Comparison of ENCODE assay signal across 7 mouse cellular contexts in the genomic region with DNA sequence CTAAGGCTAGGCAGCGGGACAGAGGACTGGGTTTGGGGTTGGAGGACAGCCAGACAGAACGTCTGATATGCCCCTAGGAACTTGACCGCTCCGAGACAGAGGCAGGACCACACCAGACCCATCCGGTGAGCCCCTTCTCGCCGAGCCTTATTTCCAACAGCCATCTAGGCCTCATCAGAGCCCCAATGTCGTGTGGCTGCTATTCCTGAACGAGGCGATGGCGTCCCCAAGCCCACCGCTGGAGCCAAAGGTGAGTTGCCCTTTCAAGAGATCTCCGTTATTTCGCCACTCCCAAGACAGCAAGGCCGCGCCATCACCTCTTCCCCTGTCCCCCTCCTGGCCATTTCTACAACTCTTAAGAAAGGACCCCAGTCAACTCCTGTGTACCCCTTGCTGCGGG. TPM values are rescaled to one million over a fixed set of nuclear protein-coding genes. Genes with fewer than 3 reads are reported as not detected.
DNase-seq lines count a peak whose midpoint lies in the region; ATAC-seq lines count a peak whose summit lies in the region.

No protein-coding gene starts in this region.

- H3K9me3 ChIP-seq in forebrain, embryonic 10.5 days: no peaks in the 10 kb centered on the region
- H3K9me3 ChIP-seq in liver, embryonic 12.5 days (replicated peaks): no peaks in the 10 kb centered on the region

- peak; percentile 6 for ATAC-seq in CD4-positive, CD25-positive, alpha-beta regulatory T cell, adult 4 months
- ATAC-seq in liver, embryonic 12.5 days: peak; percentile 53

- peaks cover 55% of the 10 kb centered on the region for H3K36me3 ChIP-seq in forebrain, embryonic 10.5 days (replicated peaks)
- H3K36me3 ChIP-seq in liver, embryonic 12.5 days: peaks cover 40% of the 10 kb centered on the region

- H3K4me2 ChIP-seq in liver, embryonic 12.5 days: peak overlapping the region; percentile 82

- H3K4me1 ChIP-seq in forebrain, embryonic 10.5 days: peaks cover 22% of the 10 kb centered on the region
- H3K4me1 ChIP-seq in liver, embryonic 12.5 days: peaks cover 38% of the 10 kb centered on the region

- H3K27me3 ChIP-seq in forebrain, embryonic 10.5 days (ENCODE audit: poor library complexity, severe bottlenecking): no peaks in the 10 kb centered on the region
- no peaks in the 10 kb centered on the region for H3K27me3 ChIP-seq in liver, embryonic 12.5 days (replicated peaks)

- peak; percentile 60 for DNase-seq in 416B (ENCODE audit: low read depth)
- DNase-seq in forebrain, embryonic 10.5 days (ENCODE audit: extremely low spot score, low spot score): no peak
- DNase-seq in spleen, postnatal 4 days (ENCODE audit: low spot score in 2 of 2): no peak
- no peak for DNase-seq in retina, postnatal 1 day
- no peak for DNase-seq in gastrocnemius, postnatal 25 days

- WGBS in forebrain, embryonic 10.5 days: under 1% methylated on average over 17 of the region's 17 CpGs
- 1% methylated on average over 17 of the region's 17 CpGs for WGBS in liver, embryonic 12.5 days (ENCODE audit: insufficient replicate concordance)

- peak overlapping the region; percentile 74 for H3K4me3 ChIP-seq in forebrain, embryonic 10.5 days
- H3K4me3 ChIP-seq in liver, embryonic 12.5 days: peak overlapping the region; percentile 77

- H3K9ac ChIP-seq in liver, embryonic 12.5 days: peak overlapping the region; percentile 75

- peak overlapping the region; percentile 89 for H3K27ac ChIP-seq in forebrain, embryonic 10.5 days
- peak overlapping the region; percentile 49; the same call in 1 of the 2 replicates for H3K27ac ChIP-seq in liver, embryonic 12.5 days

RNA-seq across cellular contexts. Expression of a gene that starts 0.4 kb away (rescaled TPM):
- polyA plus RNA-seq in CD4-positive, CD25-positive, alpha-beta regulatory T cell, adult 4 months (2017; shearing (Covaris generic)): 1 to 10 TPM; 3.3 to 4.0 TPM
- polyA plus RNA-seq in forebrain, embryonic 10.5 days (2016; fragmentation: Nextera tagmentation; extraction: Ambion mirVana): 9.8 and 12.2 TPM in 2 replicates
- polyA plus RNA-seq in liver, embryonic 12.5 days (2016; fragmentation: Nextera tagmentation; extraction: Ambion mirVana): 4.3 and 4.6 TPM in 2 replicates
- 1 to 10 TPM; 2.5 to 3.1 TPM for total RNA-seq in gastrocnemius, postnatal 25 days (2021)

RNA-seq across cellular contexts. Expression of a gene that starts 0.5 kb away (rescaled TPM):
- polyA plus RNA-seq in CD4-positive, CD25-positive, alpha-beta regulatory T cell, adult 4 months (2017; shearing (Covaris generic)): 10 to 100 TPM; 33.8 to 39.9 TPM
- 87.7 and 89.3 TPM in 2 replicates for polyA plus RNA-seq in forebrain, embryonic 10.5 days (2016; fragmentation: Nextera tagmentation; extraction: Ambion mirVana)
- 65.8 and 67.3 TPM in 2 replicates for polyA plus RNA-seq in liver, embryonic 12.5 days (2016; fragmentation: Nextera tagmentation; extraction: Ambion mirVana)
- total RNA-seq in gastrocnemius, postnatal 25 days (2021): 10 to 100 TPM; 27.9 to 28.6 TPM

RNA-seq across cellular contexts. Expression of a gene that starts 15.0 kb away (rescaled TPM):
- not detected for polyA plus RNA-seq in CD4-positive, CD25-positive, alpha-beta regulatory T cell, adult 4 months (2017; shearing (Covaris generic))
- polyA plus RNA-seq in forebrain, embryonic 10.5 days (2016; fragmentation: Nextera tagmentation; extraction: Ambion mirVana): 0.24 and 0.36 TPM in 2 replicates
- polyA plus RNA-seq in liver, embryonic 12.5 days (2016; fragmentation: Nextera tagmentation; extraction: Ambion mirVana): 0.21 and 0.37 TPM in 2 replicates
- under 1 TPM in 1 of 2 experiments, not detected in 1; 0.28 TPM for total RNA-seq in gastrocnemius, postnatal 25 days (2021)

RNA-seq across cellular contexts. Expression of a gene that starts 28.0 kb away (rescaled TPM):
- polyA plus RNA-seq in CD4-positive, CD25-positive, alpha-beta regulatory T cell, adult 4 months (2017; shearing (Covaris generic)): not detected
- polyA plus RNA-seq in forebrain, embryonic 10.5 days (2016; fragmentation: Nextera tagmentation; extraction: Ambion mirVana): not detected in 2 replicates
- polyA plus RNA-seq in liver, embryonic 12.5 days (2016; fragmentation: Nextera tagmentation; extraction: Ambion mirVana): 54.0 and 57.6 TPM in 2 replicates
- not detected for total RNA-seq in gastrocnemius, postnatal 25 days (2021)

RNA-seq across cellular contexts. Expression of a gene that starts 47.6 kb away (rescaled TPM):
- polyA plus RNA-seq in CD4-positive, CD25-positive, alpha-beta regulatory T cell, adult 4 months (2017; shearing (Covaris generic)): not detected
- polyA plus RNA-seq in forebrain, embryonic 10.5 days (2016; fragmentation: Nextera tagmentation; extraction: Ambion mirVana): not detected in 2 replicates
- 0.18 and 0.37 TPM in 2 replicates for polyA plus RNA-seq in liver, embryonic 12.5 days (2016; fragmentation: Nextera tagmentation; extraction: Ambion mirVana)
- total RNA-seq in gastrocnemius, postnatal 25 days (2021): not detected
